Mouse (Mus musculus): ENCODE measurements around the gene Cd72.

The Cd72 gene

DNA sequence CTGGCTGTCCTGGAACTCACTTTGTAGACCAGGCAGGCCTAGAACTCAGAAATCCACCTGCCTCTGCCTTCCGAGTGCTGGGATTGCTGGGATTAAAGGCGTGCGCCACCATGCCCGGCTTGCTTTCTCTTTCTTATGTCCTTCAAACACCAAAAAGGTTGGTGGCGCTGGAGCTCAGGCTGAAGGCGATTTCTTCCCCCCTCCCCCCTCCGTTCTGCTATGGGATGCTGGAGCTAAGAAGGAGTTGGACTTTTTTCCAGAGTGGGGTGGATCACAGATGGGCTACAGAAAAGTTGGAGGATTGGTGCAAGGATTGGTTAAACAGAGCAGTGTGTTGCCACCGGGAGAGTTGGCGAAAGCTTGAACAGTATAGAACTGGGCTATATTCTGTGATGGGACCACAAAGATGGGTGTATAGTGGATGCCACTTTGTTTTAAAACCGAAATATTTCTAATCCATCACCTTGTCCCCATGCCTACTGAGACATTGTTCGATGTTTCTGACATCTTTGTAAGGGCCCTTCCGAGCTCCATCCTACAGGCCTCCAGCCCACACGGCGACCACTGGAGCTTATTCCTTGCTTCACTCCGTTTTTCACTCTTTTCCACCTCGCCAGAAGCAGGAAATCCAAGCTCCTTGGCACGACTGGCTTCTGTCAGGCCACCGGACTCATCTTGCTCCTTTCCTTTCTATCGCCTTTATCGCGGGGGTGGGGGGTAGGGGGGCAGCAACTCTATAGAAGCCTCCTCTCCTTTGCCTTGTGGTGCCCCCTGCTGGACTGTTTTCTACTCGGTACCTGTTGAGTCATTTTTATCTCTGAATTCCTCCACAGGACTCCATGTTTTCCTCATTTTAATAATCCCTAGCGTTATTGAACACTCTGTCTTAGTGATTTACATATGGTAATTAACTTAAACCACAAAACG is 24.7 kb upstream of the Cd72 start:
- peak; percentile 73 for DNase-seq (ENCODE audit: extremely low read depth, low read depth)

DNA sequence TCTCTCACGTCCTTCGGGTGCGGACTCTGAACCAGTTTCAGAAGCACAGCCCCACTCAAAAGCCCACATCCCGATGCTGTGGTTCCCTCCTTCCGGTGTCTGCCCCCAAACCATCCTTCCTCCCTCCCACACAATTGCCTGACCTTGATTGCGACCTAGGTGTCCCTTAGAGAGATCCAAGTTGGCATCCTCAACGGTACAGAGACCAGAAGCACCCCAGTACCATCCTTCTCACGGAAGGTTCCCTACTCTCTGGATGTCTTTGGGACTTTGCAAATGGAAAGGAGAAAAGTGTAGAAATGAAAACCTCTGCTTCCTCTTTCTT is 24.1 kb upstream of the Cd72 start:
- DNase-seq (ENCODE audit: extremely low read depth, low read depth): no peak

GRCm38 (mm10) chr4:43477857-43478533 is 23.6 kb upstream of the Cd72 start:
- DNase-seq (ENCODE audit: extremely low read depth, low read depth): peak; percentile 89

- DNase-seq (ENCODE audit: extremely low read depth, low read depth): no peak
Observed at GRCm38 (mm10) chr4:43476604-43477003, 22.2 kb upstream of the Cd72 start.

- DNase-seq (ENCODE audit: extremely low read depth, low read depth): no peak
Observed at GRCm38 (mm10) chr4:43473636-43474035, 19.2 kb upstream of the Cd72 start.

- DNase-seq (ENCODE audit: extremely low read depth, low read depth): no peak
Observed at GRCm38 (mm10) chr4:43470301-43470700, 15.9 kb upstream of the Cd72 start.

- DNase-seq (ENCODE audit: extremely low read depth, low read depth): no peak
Observed at GRCm38 (mm10) chr4:43466872-43467271, 12.4 kb upstream of the Cd72 start.

DNA sequence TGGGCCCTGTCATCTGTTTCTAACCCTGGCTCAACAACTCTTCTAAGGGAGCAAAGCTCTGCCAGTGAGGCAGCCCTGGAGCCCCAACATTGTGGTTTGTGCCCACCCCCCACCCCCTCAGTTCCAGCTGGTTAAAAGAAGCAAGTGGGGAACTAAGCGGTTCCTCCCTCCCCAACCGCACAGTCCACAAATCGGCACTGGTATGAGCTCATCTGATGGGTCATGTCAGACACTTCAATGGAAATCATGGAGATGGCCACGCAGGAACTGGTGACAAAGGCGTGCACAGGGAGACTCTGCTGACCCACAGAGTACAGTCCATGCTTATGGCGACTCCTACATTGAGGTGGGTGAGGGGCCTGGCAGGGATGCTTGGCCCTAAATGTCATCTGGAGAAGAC is 11.5 kb upstream of the Cd72 start:
- no peak for DNase-seq (ENCODE audit: extremely low read depth, low read depth)

GRCm38 (mm10) chr4:43463102-43463501 is 8.7 kb upstream of the Cd72 start:
- no peak for DNase-seq (ENCODE audit: extremely low read depth, low read depth)

DNA sequence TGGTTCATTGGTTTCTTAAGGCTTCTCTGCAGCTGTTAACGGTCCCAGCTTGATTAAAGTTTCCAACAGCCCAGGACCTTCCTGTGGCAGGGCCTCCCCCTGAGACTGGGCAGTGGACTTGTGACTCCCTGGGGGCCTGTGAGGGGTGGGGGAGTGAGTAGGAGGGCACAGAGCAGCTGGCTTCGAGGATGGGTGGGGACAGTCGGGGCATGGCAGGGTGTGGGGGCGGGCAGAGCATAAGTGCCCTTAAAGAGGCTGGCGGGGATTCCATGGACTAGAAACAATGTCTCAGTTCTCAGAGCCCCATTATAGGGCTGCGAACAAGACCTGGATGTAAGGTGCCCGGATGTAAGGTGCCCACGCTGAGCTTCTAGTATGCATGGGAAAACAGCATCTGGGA is 2.7 kb upstream of the Cd72 start:
- DNase-seq (ENCODE audit: extremely low read depth, low read depth): no peak

- no peak for DNase-seq (ENCODE audit: extremely low read depth, low read depth)
Observed at GRCm38 (mm10) chr4:43456470-43456869, 2.0 kb upstream of the Cd72 start.

GRCm38 (mm10) chr4:43453413-43453812 is 1.0 kb downstream of the Cd72 start:
- no peak for DNase-seq (ENCODE audit: extremely low read depth, low read depth)

- no peak for DNase-seq (ENCODE audit: extremely low read depth, low read depth)
Observed at GRCm38 (mm10) chr4:43452315-43452714, 2.1 kb downstream of the Cd72 start.

DNA sequence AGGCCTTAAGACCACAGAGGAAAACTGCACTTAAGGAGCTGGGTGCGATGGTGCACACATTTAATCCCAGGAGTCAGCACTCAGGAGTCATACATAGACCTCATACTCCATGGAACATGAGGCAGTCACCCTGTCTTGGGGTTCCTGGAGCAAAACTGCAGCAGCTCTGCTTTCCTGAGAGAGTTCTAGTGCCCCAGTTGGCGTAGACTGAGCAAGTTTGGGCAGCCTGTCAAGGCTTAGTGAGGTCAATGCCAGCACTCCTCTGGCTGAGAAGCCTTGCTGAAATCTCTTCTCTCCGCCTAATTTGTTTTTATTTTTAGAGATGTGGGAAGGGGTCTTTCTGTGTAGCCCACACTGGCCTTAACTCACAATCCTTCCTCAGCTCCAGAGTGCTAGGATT is 5.9 kb downstream of the Cd72 start:
- DNase-seq (ENCODE audit: extremely low read depth, low read depth): no peak

GRCm38 (mm10) chr4:43447251-43447650 is 7.2 kb downstream of the Cd72 start:
- DNase-seq (ENCODE audit: extremely low read depth, low read depth): no peak

GRCm38 (mm10) chr4:43443511-43443910 is 10.9 kb downstream of the Cd72 start:
- DNase-seq (ENCODE audit: extremely low read depth, low read depth): no peak

DNA sequence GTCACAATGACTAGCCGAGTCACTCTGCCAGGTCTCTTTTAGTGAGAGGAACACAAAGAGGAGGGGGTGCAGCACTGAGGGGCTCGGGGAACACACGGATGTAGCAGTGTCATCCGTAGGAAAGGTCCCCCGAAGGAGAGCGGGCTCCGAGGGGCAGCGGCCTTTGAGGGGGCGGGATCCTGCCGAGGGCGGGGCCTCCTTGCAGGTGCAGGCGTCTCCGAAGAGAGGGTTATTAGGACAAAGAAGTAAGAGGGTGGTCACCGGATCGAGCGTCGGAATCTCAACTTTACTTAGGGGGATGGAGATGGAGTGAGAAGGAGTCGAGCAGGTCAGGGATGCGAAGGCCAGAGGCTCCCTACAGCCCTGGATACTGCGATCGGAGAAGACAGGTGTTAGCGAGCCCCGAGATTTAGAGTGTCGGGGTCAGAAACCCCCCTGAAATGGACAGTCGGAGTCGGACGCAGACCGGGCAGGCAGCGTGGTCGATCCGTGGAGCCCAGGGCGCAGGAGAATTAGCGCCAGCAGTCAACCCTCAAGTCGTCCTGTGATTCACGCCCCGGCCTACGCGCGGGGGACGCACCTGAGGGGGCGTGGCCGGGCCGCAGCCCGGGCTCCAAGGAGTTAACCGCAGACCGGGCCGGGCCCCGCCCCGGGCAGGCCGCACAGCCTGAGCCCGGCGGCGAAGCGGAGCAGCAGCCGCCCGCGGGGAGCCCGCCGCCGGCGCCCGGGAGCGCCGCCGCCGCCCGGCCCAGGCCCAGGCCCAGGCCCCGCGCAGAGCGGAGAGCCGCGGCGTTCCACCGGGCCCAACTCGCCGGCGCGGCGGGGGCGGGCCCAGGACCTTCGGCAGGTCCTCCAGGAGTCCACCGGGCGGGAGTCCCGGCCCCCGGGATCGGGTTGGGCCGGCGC is 11.7 kb downstream of the Cd72 start:
- DNase-seq (ENCODE audit: extremely low read depth, low read depth): peak; percentile 28

GRCm38 (mm10) chr4:43442044-43442443 is 12.4 kb downstream of the Cd72 start:
- DNase-seq (ENCODE audit: extremely low read depth, low read depth): peak; percentile 95

- no peak for DNase-seq (ENCODE audit: extremely low read depth, low read depth)
Observed at GRCm38 (mm10) chr4:43441639-43442038, 12.8 kb downstream of the Cd72 start, which contains the start of gene Tesk1. TSS of gene Tesk1 (plus strand) at chr4:43441939.

GRCm38 (mm10) chr4:43432832-43433231 is 21.6 kb downstream of the Cd72 start:
- no peak for DNase-seq (ENCODE audit: extremely low read depth, low read depth)

DNA sequence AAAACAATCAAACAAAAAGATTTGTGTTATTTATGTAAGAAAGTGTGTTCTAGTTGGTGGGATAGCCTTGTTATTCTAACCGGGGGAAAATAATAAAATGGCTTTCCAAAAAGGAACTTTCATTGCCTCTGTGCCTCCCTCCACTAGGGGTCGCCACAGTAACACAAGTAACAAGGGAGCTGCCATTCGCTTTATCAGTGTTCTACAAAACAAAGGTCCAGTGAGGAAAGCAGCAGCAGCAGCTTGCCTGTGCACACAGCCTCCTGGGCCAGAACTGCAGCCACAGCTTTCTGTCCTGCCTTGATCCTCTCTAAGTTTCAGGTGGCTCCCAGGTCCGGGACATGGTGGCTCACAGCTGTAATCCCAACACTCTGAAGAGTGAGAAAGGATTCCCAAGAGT is 22.7 kb downstream of the Cd72 start:
- peak; percentile 71 for DNase-seq (ENCODE audit: extremely low read depth, low read depth)

- DNase-seq (ENCODE audit: extremely low read depth, low read depth): no peak
Observed at GRCm38 (mm10) chr4:43428946-43429345, 25.5 kb downstream of the Cd72 start, which contains the start of gene Fam166b. TSS of gene Fam166b (minus strand) at chr4:43429134.

Measured in MEL-GATA-1-ER (cell line).